Mouse (Mus musculus) kidney, postnatal 0 days (tissue): ENCODE measurements around the gene Uso1. TPM values are rescaled to one million over a fixed set of nuclear protein-coding genes. Genes with fewer than 3 reads are reported as not detected.
A peak's percentile ranks its signal among the peaks of the same experiment; 100 is the strongest.
"Not testable (repeated sequence)": the region's sequence is repeated elsewhere in the genome, so short reads cannot be mapped to it uniquely, and the experiment has no call there.

Experiments used
- ATAC-seq: fragments of 200-750 bp; cut with Nextera tagmentation; replicated peaks from 2 replicates; pipeline ENCODE4 v1.8.0; 2017; ENCODE audit warnings: low read depth, moderate number of reproducible peaks, moderate TSS enrichment, moderate library complexity; ENCODE audit not compliant: low FRiP score
- DNase-seq: peaks from one replicate; pipeline ENCODE4 v3.0.0-alpha.2; 2016; ENCODE audit warnings: low spot score
- H3K27ac ChIP-seq: fragments of 300-500 bp; sonication (generic); 2 replicates; pipeline ENCODE4 v1.5.1; 2014; ENCODE audit warnings: mild to moderate bottlenecking
- H3K27me3 ChIP-seq: fragments of 300-500 bp; sonication (generic); 2 replicates; pipeline ENCODE4 v1.6.1; 2014; ENCODE audit warnings: low read length, mixed read lengths; ENCODE audit not compliant: insufficient read depth
- H3K36me3 ChIP-seq: fragments of 300-500 bp; sonication (generic); 2 replicates; pipeline ENCODE4 v1.6.1; 2014; ENCODE audit warnings: low read length, mixed read lengths; ENCODE audit not compliant: insufficient read depth
- H3K4me1 ChIP-seq: fragments of 300-500 bp; sonication (generic); replicated peaks from 2 replicates; pipeline ENCODE4 v1.6.1; 2014; ENCODE audit warnings: antibody characterized with exemption, low read length, mixed read lengths; ENCODE audit not compliant: insufficient read depth
- H3K4me2 ChIP-seq: fragments of 300-500 bp; sonication (generic); 2 replicates; pipeline ENCODE4 v1.6.1; 2014; ENCODE audit warnings: mild to moderate bottlenecking, low read length, moderate library complexity, mixed read lengths
- H3K4me3 ChIP-seq: fragments of 300-500 bp; sonication (generic); replicated peaks from 2 replicates; pipeline ENCODE4 v1.5.1; 2014; ENCODE audit warnings: low read depth, low read length
- H3K9ac ChIP-seq: fragments of 300-500 bp; sonication (generic); 2 replicates; pipeline ENCODE4 v1.6.1; 2014; ENCODE audit warnings: low read depth, low read length
- H3K9me3 ChIP-seq: fragments of 300-500 bp; sonication (generic); replicated peaks from 2 replicates; pipeline ENCODE4 v1.6.1; 2016; ENCODE audit warnings: low read length, inconsistent platforms, mixed read lengths
- CTCF ChIP-seq: IDR thresholded peaks from 2 replicates; pipeline ENCODE4 v1.5.1; 2016; ENCODE audit warnings: antibody characterized with exemption, low read depth, mild to moderate bottlenecking, moderate library complexity
- WGBS: fragments of 180-500 bp; shearing (Covaris S2); extraction: QIAGEN DNeasy Blood & Tissue Kit; methylation state at CpG from one replicate; pipeline ENCODE4 v1.1.7; 2014; 5-methylcytosine and 5-hydroxymethylcytosine counted together
- polyA plus RNA-seq: library from polyadenylated mRNA; unstranded; fragments of >200 nt; fragmentation: Nextera tagmentation; extraction: Ambion mirVana; gene quantifications from 2 replicates; pipeline ENCODE4 v1.2.1, GENCODE M21; 2015

The Uso1 gene
- polyA plus RNA-seq, 1 experiment from 2014 or later, result 36.1 TPM

GRCm38 (mm10) chr5:92154861-92155260 is 17.1 kb downstream of the Uso1 start:
- DNase-seq, result no peak
- no peaks in the 10 kb centered on the region for H3K9me3 ChIP-seq
- ATAC-seq, result no peak
- H3K4me2 ChIP-seq, result no peak overlapping the region
- 88% methylated on average over 3 of the region's 3 CpGs for WGBS
- 0 out of 2 replicates have a peak, but pooled peaks cover 6% of the 10 kb centered on the region for H3K36me3 ChIP-seq
- no peaks in the 10 kb centered on the region for H3K27me3 ChIP-seq
- no peak overlapping the region for H3K27ac ChIP-seq
- no peak overlapping the region for H3K9ac ChIP-seq
- no peaks in the 10 kb centered on the region for H3K4me1 ChIP-seq
- H3K4me3 ChIP-seq, result no peak overlapping the region
- no peak for TF ChIP-seq CTCF

- DNase-seq (no peak), ATAC-seq (no peak)
- H3K4me3 ChIP-seq, result no peak overlapping the region
- H3K4me1 ChIP-seq, result no peaks in the 10 kb centered on the region
- no peaks in the 10 kb centered on the region for H3K9me3 ChIP-seq
- H3K27ac ChIP-seq, result no peak overlapping the region
- H3K9ac ChIP-seq, result no peak overlapping the region
- no peak overlapping the region for H3K4me2 ChIP-seq
- H3K36me3 ChIP-seq, result peaks cover 21% of the 10 kb centered on the region
- TF ChIP-seq CTCF, result no peak
- H3K27me3 ChIP-seq, result no peaks in the 10 kb centered on the region
- 75% methylated on average over 6 of the region's 6 CpGs for WGBS
Measured at GRCm38 (mm10) chr5:92165976-92166375, 28.2 kb downstream of the Uso1 start.

DNA sequence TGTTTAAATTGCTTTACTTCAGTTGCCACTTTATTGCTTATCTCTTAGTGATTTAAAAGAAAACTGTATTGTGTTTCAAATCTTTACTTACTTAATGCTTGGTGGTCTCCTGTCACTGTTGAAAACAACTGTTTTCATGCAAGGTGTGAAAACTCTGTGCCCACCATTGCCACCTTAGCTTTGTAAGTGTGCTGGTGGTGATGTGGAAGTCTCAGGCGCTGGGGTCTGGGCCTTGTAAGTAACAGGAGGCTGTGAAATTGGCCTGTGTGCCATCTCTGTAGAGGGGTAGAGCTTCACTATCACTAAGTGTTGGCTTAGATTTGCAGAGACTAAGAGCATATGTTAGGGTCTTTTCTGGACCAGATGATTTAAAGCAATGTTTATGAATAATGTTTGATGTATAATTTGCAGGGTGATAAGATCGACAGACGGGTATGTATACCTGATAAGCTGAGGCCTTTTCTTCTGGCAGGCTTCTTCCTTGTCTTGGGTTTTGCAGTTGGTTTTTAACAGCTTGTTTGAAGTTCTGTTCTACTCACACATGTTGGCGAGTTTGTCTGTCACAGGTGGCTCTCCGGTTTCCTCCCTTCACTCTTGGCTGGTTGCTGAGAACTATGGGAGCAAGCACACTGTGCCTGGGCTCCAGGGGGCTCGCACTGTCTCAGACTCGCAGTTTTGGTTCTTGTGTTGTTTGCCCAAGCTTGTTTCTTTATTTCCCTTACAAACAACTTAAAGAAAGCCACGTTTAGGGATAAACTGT is 45.5 kb downstream of the Uso1 start:
- Histone ChIP-seq H3K4me2 (no peak overlapping the region), H3K9me3 (no peaks in the 10 kb centered on the region), H3K9ac (no peak overlapping the region), H3K36me3 (peaks cover 41% of the 10 kb centered on the region), H3K27me3 (no peaks in the 10 kb centered on the region), H3K4me1 (no peaks in the 10 kb centered on the region), H3K4me3 (no peak overlapping the region), H3K27ac (no peak overlapping the region)
- 72% methylated on average over 8 of the region's 8 CpGs for WGBS
- no peak for TF ChIP-seq CTCF
- DNase-seq, result no peak
- ATAC-seq, result no peak

DNA sequence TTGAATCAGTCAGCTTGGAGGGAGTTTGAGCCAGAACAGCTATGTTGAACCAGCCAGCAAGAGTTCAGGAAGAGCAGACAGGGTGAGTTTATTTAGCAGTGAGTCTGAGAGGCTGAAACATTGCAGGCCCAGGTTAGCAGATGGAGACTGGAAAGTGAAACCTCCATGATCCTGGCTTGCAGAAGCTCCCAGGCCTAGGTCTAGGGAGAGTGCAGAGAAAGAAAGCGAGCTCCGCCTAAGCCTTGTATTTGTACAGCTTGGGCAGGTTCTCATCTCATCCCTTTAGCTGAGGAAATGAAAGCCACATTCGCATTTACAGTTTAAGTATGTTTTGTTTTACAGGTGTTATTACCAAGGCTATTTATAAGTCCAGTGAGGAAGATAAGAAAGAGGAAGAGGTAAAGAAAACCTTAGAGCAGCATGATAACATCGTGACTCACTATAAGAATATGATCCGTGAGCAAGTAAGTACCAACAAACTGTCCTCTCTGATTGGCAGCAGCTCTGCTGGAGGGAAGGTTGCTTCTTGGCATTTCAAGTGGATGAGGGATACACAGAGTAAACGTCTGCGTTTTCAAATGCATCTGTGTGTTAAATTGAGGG is 51.2 kb downstream of the Uso1 start:
- H3K4me2 ChIP-seq, result no peak overlapping the region
- H3K27ac ChIP-seq, result no peak overlapping the region
- H3K27me3 ChIP-seq, result no peaks in the 10 kb centered on the region
- no peak for TF ChIP-seq CTCF
- H3K4me1 ChIP-seq, result no peaks in the 10 kb centered on the region
- H3K9ac ChIP-seq, result no peak overlapping the region
- WGBS, result 96% methylated on average over 7 of the region's 7 CpGs
- H3K9me3 ChIP-seq, result no peaks in the 10 kb centered on the region
- ATAC-seq, result no peak
- H3K36me3 ChIP-seq, result peaks cover 42% of the 10 kb centered on the region
- H3K4me3 ChIP-seq, result no peak overlapping the region
- DNase-seq, result no peak

DNA sequence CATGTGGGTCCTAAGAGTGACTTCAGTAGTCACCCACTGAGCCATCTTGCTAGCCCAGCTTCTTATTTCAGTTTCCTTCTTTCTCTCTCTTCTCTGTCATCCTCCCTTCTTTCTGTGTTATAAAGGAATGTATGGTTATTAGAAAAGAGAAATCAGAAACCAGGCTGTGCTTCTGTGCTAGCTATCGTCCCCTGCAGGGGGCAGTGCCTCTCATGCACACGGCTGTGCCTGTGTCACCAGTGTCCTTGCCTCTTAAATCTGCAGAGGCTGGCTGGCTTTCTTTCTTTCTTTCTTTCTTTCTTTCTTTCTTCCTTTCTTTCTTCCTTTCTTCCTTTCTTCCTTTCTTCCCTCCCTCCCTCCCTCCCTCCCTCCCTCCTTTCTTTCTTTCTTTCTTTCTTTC is 58.0 kb downstream of the Uso1 start:
- H3K27me3 ChIP-seq, H3K4me3 ChIP-seq, H3K9me3 ChIP-seq, H3K4me2 ChIP-seq, H3K9ac ChIP-seq, ATAC-seq, H3K4me1 ChIP-seq, H3K27ac ChIP-seq: not testable (repeated sequence)
- WGBS, result 36% methylated on average over 2 of the region's 2 CpGs
- peak; percentile 66 for DNase-seq
- H3K36me3 ChIP-seq, result peaks cover 55% of the 10 kb centered on the region
- peak; percentile 81 for TF ChIP-seq CTCF

DNA sequence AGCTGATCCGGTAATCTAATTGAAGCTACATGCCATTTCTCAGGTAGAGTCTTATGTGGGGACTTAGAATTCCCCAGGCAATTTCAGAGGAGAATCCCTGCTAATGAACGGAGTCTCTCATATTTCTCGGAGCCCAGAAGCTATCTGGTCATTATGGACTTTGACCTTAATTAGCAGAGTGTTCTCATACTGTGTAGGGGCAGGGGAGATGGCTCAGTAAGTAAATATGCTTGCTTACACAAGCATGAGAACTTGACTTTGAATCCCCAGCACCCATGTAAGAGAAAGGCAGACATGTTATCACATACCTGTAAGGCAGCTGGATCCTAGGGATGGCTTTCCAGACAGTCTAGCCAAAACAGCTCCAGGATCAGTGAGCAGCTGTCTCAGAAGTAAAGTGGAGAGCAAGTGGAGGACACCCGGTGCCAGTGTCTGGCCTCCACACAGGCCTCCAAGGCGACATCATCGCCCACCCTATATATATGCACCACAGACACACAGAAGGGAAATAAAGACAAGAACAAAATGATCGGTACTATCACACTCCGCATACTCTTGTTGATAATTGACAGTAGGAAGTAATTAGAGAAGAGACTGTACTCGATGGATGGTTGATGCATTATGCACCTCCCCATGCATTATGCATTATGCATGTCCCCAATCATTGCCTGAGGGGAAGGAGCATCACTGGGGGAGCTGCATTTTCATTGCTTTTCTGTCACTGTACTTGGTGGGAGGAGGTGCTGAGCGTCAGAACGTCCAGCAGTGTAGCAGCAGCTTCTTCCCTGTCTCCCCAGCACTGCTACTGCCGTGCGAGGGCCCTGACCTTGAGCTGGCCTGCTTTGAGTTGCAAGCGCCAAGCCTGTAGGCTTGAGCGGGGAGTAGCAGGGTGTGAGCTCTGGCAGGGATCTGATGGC is 59.4 kb downstream of the Uso1 start:
- Histone ChIP-seq H3K27ac (no peak overlapping the region), H3K9me3 (no peaks in the 10 kb centered on the region), H3K27me3 (no peaks in the 10 kb centered on the region), H3K9ac (no peak overlapping the region), H3K4me3 (no peak overlapping the region), H3K4me2 (no peak overlapping the region), H3K36me3 (peaks cover 60% of the 10 kb centered on the region), H3K4me1 (no peaks in the 10 kb centered on the region)
- TF ChIP-seq CTCF, result no peak
- DNase-seq (no peak), ATAC-seq (no peak)
- 80% methylated on average over 15 of the region's 15 CpGs for WGBS
